Mouse (Mus musculus) kidney, adult 2 months (tissue): Measurements from ENCODE around the gene Srgap1. TPM values are rescaled to one million over a fixed set of nuclear protein-coding genes. Genes with fewer than 3 reads are reported as not detected.

ENCODE experiments used
- DNase-seq: peaks from one replicate; pipeline ENCODE4 v3.0.0; 2021
- H3K27ac ChIP-seq: fragments of 200-500 bp; 2 replicates; pipeline ENCODE4 v1.5.1; 2012; ENCODE audit warnings: low read depth, low read length, control low read depth, inconsistent platforms; ENCODE audit not compliant: insufficient read depth
- H3K27me3 ChIP-seq: fragments of 200-500 bp; replicated peaks from 2 replicates; pipeline ENCODE4 v1.6.1; 2012; ENCODE audit warnings: mild to moderate bottlenecking, moderate library complexity, low read length, inconsistent platforms; ENCODE audit not compliant: control insufficient read depth, insufficient read depth
- H3K36me3 ChIP-seq: fragments of 200-500 bp; 2 replicates; pipeline ENCODE4 v1.6.1; 2012; ENCODE audit warnings: mild to moderate bottlenecking, moderate library complexity, low read length, inconsistent platforms; ENCODE audit not compliant: control insufficient read depth, insufficient read depth
- H3K4me1 ChIP-seq: fragments of 200-500 bp; 2 replicates; pipeline ENCODE4 v1.6.1; 2011; ENCODE audit warnings: low read length; ENCODE audit not compliant: control insufficient read depth, insufficient read depth
- H3K4me3 ChIP-seq: fragments of 200-500 bp; 2 replicates; pipeline ENCODE4 v1.5.1; 2011; ENCODE audit warnings: mild to moderate bottlenecking, low read depth, low read length, control low read depth; ENCODE audit not compliant: insufficient read depth
- CTCF ChIP-seq: fragments of 200-500 bp; conservative IDR thresholded peaks from 2 replicates; pipeline ENCODE4 v1.5.1; 2011; ENCODE audit warnings: low read depth, mild to moderate bottlenecking, control low read depth, low read length, moderate library complexity, mixed read lengths; ENCODE audit not compliant: insufficient read depth, insufficient read length
- POLR2A ChIP-seq: fragments of 200-500 bp; IDR thresholded peaks from one replicate; pipeline ENCODE4 v1.6.1; 2011; ENCODE audit warnings: low read depth, low read length, control low read depth
- WGBS: fragments of 180-500 bp; shearing (Covaris S2); methylation state at CpG from one replicate; pipeline ENCODE4 v1.1.7; 2018; 5-methylcytosine and 5-hydroxymethylcytosine counted together
- polyA plus RNA-seq: library from polyadenylated mRNA; depleted of rRNA; stranded (reverse); fragments of >200 nt; gene quantifications from 2 replicates; pipeline ENCODE4 v1.2.3, GENCODE M21; 2012

Srgap1 gene
- polyA plus RNA-seq, 1 experiment, result 3.4 TPM

- 70% methylated on average over 14 of the region's 14 CpGs for WGBS
- Histone ChIP-seq H3K27ac (no peak overlapping the region), H3K27me3 (no peaks in the 10 kb centered on the region), H3K4me1 (no peaks in the 10 kb centered on the region), H3K36me3 (no peaks in the 10 kb centered on the region), H3K4me3 (no peak overlapping the region)
- DNase-seq, result no peak
- TF ChIP-seq POLR2A, result no peak
- TF ChIP-seq CTCF, result no peak
Measured at GRCm38 (mm10) chr10:121853385-121853808, 193.7 kb downstream of the Srgap1 start.

- no peak for DNase-seq
- TF ChIP-seq POLR2A (no peak), CTCF (no peak)
- no peaks in the 10 kb centered on the region for H3K27me3 ChIP-seq
- no peaks in the 10 kb centered on the region for H3K36me3 ChIP-seq
- no peak overlapping the region for H3K4me3 ChIP-seq
- H3K4me1 ChIP-seq, result no peaks in the 10 kb centered on the region
- H3K27ac ChIP-seq, result no peak overlapping the region
- 74% methylated on average over 2 of the region's 2 CpGs for WGBS
Measured at GRCm38 (mm10) chr10:121849496-121849895, 197.6 kb downstream of the Srgap1 start.

GRCm38 (mm10) chr10:121845677-121846076 is 201.4 kb downstream of the Srgap1 start:
- no peak for DNase-seq
- Histone ChIP-seq H3K27me3 (no peaks in the 10 kb centered on the region), H3K4me1 (no peaks in the 10 kb centered on the region), H3K36me3 (no peaks in the 10 kb centered on the region), H3K27ac (no peak overlapping the region), H3K4me3 (no peak overlapping the region)
- 88% methylated on average over 7 of the region's 7 CpGs for WGBS
- TF ChIP-seq CTCF (no peak), POLR2A (no peak)

- TF ChIP-seq POLR2A (no peak), CTCF (no peak)
- Histone ChIP-seq H3K36me3 (no peaks in the 10 kb centered on the region), H3K27ac (no peak overlapping the region), H3K27me3 (no peaks in the 10 kb centered on the region), H3K4me1 (peaks cover 5% of the 10 kb centered on the region; the same call in 1 of the 2 replicates), H3K4me3 (peak overlapping the region; percentile 47)
- DNase-seq, result peak; percentile 21
- WGBS, result 24% methylated on average over 16 of the region's 16 CpGs
Measured at GRCm38 (mm10) chr10:121837166-121837898, 209.8 kb downstream of the Srgap1 start.

GRCm38 (mm10) chr10:121836507-121837165 is 210.5 kb downstream of the Srgap1 start:
- DNase-seq, result peak; percentile 84
- Histone ChIP-seq H3K36me3 (no peaks in the 10 kb centered on the region), H3K4me3 (peak overlapping the region; percentile 47), H3K27me3 (no peaks in the 10 kb centered on the region), H3K4me1 (peaks cover 5% of the 10 kb centered on the region; the same call in 1 of the 2 replicates), H3K27ac (no peak overlapping the region)
- whole genome bisulfite sequencing, result 4% methylated on average over 18 of the region's 18 CpGs
- TF ChIP-seq CTCF, result no peak
- no peak for TF ChIP-seq POLR2A

- Histone ChIP-seq H3K4me1 (peaks cover 5% of the 10 kb centered on the region; the same call in 1 of the 2 replicates), H3K27me3 (no peaks in the 10 kb centered on the region), H3K4me3 (no peak overlapping the region), H3K27ac (no peak overlapping the region), H3K36me3 (no peaks in the 10 kb centered on the region)
- peak; percentile 20; the same call in 1 of the 2 replicates for TF ChIP-seq CTCF
- no peak for TF ChIP-seq POLR2A
- 91% methylated on average over 5 of the region's 5 CpGs for WGBS
- no peak for DNase-seq
Measured at GRCm38 (mm10) chr10:121833443-121833842, 213.7 kb downstream of the Srgap1 start.
